Mouse (Mus musculus) left cerebral cortex, postnatal 10 days (tissue): ENCODE results near the gene Zdhhc19. TPM values are rescaled to one million over a fixed set of nuclear protein-coding genes. Genes with fewer than 3 reads are reported as not detected.

ENCODE experiments used
- DNase-seq, 2 experiments: peaks; one replicate each; pipeline ENCODE4 v3.0.0; 2021 to 2022; ENCODE audit warnings: low spot score in 2 of 2, mixed read lengths in 1 of 2; ENCODE audit errors: extremely low spot score in 1 of 2
- intact Hi-C: fragments of 180-260 bp; cut with DNase I; formaldehyde crosslinking; loops from one replicate; pipeline ENCODE4 v1.15.1; 2025
- total RNA-seq, 2 experiments: library from RNA; stranded (reverse); gene quantifications; 2 replicates each; pipeline ENCODE4 v1.2.3; 2021

Gene Zdhhc19
- total RNA-seq, 2 experiments from 2014 or later: not detected

DNA sequence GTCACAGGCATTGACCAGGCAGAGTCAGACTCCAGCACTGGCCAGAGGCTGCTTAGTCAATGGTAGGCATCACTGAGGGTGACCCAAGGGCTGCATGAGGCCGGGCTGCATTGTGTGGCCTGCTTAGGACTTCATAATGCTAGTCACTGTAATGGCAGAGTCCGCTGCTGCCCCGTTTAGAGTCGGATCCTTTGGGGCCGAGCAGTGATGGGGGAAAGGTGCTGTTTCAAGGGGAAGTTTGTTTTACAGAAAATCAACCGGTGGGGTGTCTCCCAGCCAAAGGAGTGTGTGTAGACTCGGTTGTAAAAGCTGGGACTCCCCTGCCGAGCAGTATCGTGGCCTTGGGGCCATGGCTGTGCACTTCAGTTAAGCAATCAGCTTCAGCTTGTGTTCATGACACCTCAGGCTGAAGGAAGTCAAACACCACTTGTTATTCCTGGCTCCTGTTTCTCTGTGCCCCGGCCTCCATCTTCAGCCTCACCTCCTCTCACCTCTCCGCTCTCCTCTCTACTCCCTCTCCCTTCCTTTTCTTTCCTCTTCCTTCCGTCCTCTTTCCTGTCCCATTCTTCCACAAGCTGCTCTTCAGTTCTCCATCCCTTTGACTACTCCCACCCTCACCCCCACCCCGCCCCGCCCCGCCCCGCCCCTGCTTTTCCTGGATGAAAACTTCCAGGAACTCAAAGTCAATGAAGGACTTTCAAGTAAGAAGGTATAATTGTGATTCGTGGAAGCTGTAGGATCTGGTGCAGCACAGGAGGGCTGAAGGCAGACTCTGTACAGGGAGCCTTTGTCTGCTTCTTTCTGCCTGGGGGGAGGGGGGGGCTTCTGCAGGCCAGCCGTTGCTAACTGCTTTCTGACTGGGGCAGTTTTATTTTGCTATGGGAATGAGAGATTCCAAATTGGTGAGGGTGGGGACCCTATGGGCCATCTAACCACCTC lies 14.6 kb downstream of the Zdhhc19 start:
- no peak for DNase-seq
- intact Hi-C loops: no loop called here

DNA sequence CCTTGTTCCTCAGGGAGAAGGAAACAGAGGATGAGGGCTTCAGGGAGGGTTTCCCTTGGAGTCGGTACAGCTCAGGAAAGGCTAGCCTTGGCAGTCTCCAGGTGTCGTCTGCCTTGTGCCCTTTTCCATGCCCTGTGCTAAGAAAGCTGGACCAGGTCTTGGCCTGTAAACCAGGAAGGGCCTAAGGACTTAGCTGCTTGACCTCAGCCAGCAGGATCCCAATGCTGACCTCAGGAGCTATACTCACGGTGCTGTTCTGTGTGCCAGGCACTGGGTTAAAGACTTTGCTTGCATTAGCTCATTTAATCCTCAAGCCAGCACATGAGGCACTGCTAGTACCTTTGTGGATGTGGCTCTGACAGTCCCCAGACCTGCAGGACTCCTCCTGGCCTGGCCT lies 15.3 kb downstream of the Zdhhc19 start:
- DNase-seq: no peak
- intact Hi-C loops: no loop called here

DNA sequence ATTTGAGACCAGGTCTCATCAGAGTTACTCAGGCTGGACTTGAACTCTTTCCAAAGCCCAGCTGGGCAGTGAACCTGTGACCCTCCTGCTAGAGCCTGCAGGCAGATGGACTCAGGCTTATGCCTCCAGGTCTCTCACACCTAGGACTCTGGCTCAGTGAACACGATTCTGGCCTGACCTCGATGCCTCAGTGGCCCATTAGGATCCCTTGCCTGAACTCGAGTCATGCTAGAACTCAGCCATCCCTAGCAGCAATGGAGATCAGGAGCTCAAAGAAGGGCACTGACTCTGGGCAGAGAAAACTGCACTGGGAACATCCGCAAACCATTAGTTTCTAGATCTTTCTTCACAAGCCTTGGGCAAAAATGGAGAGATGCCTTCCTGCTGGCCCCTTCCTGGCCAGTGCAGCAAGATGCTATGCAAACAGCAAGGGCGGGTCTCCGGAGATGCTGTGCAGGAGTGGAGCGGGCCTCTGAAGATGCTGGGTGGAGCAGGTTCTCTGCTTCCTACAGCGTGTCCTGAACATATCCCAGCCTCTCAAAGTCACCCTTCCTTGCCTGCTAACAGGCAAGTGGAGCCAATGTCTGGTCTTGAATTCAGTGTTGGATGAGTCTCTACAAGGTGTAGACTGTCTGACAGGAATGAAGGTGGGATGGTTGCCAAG lies 15.9 kb downstream of the Zdhhc19 start:
- intact Hi-C loops: no loop called here
- peak in 1 of 2 experiments; percentile 67 for DNase-seq

DNA sequence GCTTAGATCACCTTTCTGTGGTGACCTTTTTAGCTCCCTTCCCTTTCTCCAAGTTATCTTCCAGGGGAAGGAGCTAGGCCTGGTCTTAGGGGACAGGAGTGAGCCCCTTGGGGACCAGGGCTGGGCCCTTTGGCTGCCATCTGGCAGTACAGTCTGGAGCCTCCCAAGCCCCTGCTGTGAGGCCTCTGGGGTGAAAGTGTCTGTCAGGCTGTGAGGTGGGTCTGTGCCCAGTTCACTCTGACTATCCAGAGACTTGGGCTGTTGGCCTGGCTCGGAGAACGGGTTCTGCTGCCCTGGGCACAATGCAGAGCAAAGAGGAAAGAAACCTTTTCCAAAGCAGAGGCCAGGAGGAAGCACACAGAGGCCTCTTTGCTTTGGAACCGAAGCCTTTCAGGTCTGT lies 16.9 kb downstream of the Zdhhc19 start:
- intact Hi-C loops: no loop called here

DNA sequence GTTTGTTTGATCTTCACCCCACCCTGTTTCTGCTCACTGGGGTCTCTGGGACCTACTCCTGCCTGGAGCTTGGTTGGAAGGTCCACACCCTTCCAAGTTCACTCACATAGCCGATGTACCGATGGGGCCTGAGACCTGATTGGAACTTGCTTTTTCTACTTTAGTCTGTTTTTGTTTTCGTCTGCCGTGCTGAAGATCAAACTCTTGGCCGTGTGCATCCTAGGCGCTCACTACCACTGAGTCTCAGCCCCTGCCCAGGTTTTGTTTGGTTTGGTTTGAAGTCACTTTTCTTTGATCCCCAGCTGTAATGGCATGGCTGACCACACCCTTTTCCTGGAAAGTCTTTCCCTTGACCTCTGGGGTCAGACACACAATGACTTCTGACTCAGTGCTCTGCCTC lies 17.3 kb downstream of the Zdhhc19 start:
- peak in 1 of 2 experiments; percentile 49 for DNase-seq
- intact Hi-C loops: no loop called here

More for the DNA sequence above, 16.9 kb downstream of the Zdhhc19 start:
- DNase-seq: peak in 1 of 2 experiments; percentile 56

DNA sequence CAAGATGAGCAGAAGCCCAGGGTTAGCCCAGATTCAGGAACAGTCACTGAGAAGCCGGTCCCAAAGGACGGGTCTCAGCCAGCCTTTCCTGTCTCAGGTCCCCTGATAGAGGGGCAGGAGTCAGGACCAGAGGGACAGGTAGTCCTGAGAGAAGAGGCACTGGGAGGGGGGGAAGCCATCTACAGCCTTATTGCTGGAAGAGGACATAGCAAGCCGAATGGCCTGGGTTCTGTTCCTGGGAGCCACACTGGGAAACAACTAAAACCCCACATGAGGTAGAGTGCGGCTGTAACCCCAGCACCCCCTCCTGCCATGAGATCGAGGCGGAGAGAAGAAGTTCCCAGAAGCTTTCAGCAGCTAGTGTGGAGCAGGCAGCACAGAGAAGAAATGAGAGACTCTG lies 17.9 kb downstream of the Zdhhc19 start:
- intact Hi-C loops: no loop called here
- DNase-seq: no peak

DNA sequence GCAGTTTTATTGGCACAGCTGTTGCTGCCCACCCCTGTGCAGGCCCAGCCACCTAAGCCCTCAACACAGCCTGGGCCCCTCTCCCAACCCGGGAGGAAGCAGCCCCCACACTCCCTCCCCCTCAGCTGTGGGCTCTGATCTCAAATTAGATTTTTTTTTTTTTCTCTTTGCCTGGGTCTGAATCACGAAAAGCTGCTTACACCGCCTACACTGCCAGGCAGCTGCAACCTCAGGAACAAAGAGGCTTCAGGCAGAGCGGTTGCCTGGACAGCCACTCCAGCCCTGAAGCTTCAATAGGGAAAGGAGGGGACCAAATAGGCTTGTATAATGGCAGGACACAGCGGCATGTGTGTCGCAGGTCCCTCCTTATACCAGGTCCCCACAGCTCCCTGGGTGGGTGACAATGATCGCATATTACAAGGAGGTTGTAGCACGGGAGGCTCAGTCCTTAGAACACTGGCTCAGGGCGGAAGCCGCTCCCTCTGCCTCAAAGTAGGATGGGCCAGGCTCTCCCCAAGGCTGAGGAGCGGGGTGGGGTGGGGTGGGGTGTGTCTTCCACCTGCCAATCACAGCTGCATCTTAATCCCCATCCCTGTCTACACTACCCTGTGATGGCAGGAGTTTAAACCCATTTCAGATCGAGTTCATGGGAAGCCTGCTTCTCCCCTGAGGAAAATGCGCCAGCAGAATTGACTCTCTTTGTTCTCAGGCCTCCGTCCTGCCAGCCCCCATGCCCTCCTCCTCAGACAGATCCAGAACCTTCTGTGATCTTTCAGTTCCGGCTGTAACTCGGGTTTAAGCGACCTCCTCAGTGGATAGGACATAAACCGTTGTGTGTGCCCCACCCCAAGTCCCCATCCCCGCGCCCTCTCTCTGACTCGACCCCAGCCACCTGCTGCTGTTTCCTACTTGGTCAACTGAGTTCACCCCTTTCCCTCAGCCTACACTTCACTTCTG lies 20.2 kb downstream of the Zdhhc19 start:
- DNase-seq: peak; percentile 74 to 79
- intact Hi-C loops: no loop called here

DNA sequence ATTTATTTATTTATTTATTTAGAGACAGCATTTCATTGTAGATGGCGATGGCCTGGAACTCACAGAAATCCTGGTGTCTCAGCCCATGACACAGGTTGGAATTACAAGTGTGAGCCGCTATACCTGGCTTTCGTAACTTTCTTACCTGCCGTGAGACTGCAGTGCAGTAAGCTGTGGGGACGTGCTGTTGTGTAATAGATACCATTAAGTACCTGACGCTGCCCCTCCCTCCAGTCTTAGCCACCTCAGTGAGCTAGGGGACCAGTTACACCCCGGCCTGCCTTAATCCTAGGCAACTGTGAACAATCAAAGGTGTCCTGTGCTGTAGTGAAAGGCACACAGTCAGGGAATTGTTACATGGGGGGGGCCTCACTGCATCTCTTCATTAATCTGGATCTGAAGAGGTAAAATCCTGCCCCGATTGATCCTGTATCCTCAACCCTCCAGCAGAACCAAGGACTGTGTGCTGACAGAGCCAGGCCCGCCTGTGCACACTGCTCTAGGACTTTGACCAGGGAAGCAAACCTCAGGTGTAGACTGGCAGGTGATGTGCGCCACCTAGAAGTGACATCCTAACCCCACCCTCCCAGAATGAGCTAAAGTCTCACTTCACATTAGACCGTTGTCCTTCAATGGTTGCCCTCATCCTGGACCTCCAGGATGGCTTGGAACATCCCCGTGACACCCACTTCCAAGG lies 21.9 kb downstream of the Zdhhc19 start:
- no peak for DNase-seq
- intact Hi-C loops: no loop called here

DNA sequence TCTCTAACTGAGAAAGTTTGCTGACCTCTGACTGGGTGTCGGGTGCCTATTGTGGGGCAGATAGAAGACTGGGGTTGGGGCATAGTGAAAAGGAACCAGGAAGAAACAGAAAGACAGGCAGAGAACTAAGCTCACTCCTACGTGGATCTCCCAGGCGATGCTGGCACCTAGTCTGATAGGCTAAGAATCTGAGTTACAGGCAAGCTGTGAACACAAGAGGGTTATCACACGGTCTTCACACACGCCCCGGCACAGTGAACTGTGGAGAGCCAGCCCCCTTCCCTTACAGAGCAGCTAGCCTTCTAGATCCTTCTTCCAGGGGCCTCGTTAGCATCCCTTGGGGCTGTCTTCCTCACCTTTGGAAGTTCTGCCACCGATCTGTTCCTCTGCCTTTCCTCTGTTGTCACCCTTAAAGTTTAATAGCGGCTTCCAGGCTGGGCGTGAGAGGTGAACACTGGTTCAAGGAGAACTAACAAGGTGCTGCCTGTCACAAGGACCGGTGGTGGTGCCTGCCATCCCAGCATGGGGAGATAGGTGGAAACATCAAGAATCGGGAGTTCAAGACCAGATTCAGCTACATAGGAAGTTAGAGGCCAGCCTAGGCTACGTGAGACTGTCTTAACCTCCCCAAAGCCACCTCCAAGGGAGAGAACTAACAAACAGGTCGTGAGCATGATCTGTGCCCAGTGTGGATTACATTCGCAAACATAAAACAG lies 23.7 kb downstream of the Zdhhc19 start:
- intact Hi-C loops: no loop called here
- no peak for DNase-seq

DNA sequence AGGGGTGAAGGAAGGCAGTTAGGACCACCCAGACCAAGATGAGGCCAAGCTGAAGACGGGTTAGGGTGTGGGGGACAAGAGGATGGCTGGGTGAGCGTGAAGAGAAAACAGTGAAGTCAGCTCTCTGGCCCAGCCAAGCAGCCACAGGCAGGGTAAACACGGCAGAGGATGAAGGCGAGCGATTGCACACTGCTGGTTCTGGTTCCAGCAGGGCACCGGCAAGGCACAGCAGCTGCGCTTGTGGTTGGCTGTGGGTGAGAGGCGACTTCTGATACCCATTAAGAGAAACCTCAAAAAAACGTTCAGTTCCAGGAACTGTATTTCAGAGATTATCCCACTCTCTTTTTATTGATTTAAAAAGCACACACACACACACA lies 24.3 kb downstream of the Zdhhc19 start:
- intact Hi-C loops: no loop called here
- DNase-seq: no peak

DNA sequence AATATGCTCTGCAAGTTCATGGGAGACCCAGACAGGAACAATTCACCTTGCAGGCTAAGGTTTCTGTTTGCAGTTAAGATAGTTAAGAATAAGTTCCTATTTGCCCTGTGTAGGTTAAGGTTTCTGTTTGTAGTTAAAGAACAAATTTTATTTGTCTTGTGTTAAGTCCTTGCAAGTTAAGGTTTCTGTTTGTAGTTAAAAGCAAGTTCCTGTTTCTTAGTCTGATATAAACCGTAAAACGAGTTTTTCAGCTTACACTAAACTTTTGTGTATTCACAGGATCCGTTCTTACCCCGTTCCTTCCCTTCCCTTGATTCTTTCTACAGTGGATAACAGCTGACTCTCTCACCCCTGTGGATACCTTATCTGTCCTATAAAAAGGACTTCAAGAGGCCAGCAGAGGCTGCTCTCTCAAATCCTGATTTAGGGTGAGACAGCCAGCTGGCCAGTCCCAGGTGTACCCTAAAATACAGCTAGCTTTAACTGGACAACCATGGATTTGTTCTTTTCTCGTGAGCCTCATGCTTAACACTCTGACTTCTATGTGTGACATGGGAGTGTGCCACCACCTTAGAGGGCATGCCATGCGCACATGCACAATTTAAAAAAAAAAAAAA lies 26.6 kb downstream of the Zdhhc19 start:
- intact Hi-C loops: no loop called here
- no peak for DNase-seq

DNA sequence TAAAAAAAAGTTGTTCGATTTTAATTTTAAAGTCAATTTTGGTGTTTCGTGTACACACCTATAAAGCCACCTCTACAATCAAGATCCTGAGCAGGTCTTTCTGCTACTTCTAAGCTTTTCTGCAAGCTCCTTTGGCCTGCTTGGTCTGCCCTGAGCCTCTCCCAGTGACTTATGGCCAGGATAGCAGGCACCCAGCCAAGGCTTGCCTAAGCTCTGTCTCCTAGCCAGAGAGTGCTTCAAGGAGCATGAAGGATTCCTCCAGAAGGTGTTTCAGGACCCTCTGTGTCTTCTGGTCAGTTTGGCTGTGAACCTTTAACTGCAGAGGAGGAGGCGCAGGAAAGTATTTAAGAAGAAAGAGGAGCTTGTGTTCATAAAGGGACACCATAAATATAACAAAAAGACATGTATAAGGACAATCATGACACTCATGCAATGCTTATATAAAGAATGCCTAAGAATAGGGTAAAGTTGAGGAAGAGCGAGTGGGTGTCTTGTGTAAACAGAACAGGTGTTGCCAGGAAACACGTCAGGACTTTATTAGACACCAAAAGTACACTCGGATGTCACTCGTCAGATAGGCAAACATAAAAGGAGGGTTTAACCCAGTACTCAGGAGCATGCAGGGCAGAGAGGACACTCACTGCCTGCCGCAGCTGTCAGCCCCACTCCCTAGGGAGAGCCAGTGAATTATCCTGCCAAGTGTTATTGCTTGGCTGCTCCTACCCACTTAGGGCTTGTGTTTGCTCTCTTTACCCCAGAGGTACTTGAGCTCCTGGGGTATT lies 27.6 kb downstream of the Zdhhc19 start:
- intact Hi-C loops: no loop called here
- peak in 1 of 2 experiments; percentile 40 for DNase-seq

DNA sequence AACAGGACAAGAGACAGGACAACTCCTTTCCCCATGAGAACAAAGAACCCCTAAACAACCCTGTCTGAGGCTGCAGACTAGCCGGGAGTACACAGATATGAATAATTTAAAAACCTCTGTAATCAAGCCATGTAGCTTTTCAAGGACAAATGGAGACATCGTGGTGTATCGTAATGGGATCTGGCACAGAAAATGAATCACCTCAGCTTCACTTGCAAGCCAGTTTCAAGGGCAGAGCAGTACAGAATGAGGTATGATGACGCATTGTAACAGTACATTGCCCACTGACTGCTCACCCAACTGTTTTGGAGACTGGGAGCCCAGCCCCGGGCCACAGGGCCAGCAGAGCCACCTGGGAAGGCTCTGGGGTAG lies 28.2 kb downstream of the Zdhhc19 start:
- no peak for DNase-seq
- intact Hi-C loops: no loop called here

DNA sequence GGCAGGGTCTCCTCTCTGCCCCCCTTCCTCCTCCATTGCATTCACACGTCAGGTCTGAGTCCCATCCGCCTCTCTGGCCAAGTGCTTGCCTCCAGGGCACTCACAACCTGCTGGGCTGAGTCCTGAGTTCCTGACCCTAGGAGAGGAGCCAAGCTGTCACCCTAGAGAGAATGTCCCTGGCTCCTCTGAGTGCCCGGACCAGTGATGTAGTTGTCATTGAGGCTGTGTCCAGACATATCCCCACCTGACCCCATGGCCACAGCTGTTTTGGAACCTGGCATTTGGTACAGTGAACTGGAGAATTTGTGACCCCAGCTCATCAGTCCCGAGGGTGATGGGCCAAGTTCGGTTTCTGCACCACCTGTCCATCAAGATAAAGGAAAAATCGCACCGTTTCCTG lies 30.8 kb downstream of the Zdhhc19 start:
- DNase-seq: no peak
- intact Hi-C loops: no loop called here

DNA sequence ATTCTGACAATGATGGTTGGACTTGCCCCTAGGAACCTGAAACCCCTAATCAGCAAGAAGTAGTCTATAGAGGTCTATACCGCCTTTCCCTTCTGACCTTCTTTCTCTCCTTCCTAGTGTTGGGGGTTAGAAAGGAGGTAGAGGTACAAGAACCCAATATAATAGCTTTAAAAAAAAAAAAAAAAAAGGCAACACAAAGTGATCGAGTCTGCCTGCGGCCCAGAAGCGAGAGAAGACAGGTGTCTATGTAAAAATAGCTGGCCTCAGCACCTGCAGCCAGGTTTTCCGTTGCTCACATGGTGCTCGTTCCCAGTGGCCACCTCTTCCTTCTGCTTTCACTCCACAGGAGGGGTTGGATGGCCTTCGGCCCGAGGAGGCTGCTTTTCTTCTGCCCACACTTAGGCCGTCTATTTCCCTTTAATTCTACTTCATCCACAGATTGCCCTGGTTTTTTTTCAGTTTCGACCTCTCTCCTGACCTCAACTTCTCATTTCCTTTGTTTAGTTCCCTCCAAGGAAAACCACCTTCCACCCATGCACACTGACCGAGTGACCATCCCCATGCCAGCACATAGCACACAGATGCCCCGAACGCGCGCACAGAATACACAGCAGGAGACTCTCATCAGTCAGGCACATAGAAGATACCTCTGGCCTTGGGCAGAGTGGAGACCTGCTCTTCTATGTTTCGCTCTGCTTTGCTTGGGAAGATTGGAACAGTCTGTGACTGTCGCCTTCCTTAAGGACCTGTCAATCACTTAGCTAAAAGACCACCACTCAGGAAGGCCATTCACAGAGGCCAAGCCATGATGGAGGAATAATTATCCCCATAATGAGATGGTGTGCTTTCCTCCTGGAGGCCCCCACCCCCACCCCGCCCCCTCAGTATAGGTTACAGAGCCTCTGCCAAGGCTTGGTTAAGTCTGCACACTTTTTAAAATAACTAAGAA lies 37.1 kb downstream of the Zdhhc19 start:
- intact Hi-C loops: no loop called here
- no peak for DNase-seq

DNA sequence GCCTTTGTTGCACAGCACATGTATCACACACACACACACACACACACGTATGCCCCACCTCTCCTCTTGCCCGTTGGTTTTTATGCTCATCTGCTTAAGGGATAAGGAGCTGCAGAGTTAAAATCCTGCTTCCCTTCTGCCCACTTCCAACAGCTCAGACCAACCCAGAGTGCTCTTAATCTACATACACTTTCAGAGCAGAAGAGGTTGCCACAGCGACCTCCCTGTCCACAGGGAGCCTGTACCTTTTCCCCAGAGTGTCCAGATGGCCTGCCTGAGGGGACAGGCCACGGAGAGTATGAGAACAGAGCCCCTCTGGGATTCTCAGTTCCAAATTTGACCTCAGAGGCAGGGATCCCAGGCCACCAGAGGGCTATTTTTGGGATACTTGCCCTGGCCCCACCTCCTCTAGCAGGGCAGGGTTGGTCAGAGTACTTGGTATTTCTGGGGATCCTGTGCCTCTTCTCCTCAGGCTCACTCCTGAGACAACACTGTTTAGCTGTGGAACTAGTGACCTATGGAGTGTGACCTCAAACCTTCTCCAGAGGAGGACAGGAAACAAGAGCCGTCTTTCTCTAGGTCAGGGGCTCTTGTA lies 39.2 kb downstream of the Zdhhc19 start:
- DNase-seq: no peak
- intact Hi-C loops: no loop called here
